Mouse (Mus musculus): ENCODE results near the gene Chrna9. TPM values are rescaled to one million over a fixed set of nuclear protein-coding genes. Genes with fewer than 3 reads are reported as not detected.

The Chrna9 gene
- polyA plus RNA-seq, 1 experiment from 2014 or later = not detected

- H3K4me2 ChIP-seq (replicated peaks; ENCODE audit: low read depth) = no peak overlapping the region
- H3K4me1 ChIP-seq (replicated peaks; ENCODE audit: control insufficient read depth, insufficient read depth, low read length) = no peaks in the 10 kb centered on the region
- WGBS = 94% methylated on average over 9 of the region's 9 CpGs
- ATAC-seq = no peak
- H3K27me3 ChIP-seq (replicated peaks; ENCODE audit: control insufficient read depth, insufficient read depth, low read length) = no peaks in the 10 kb centered on the region
- H3K36me3 ChIP-seq (ENCODE audit: control insufficient read depth, insufficient read depth) = no peaks in the 10 kb centered on the region
- H3K9me3 ChIP-seq (ENCODE audit: control insufficient read depth) = no peaks in the 10 kb centered on the region
- no peak overlapping the region for H3K9ac ChIP-seq (ENCODE audit: low read depth, low read length)
- no peak overlapping the region for H3K4me3 ChIP-seq (ENCODE audit: low read depth, low read length)
- TF ChIP-seq CTCF (IDR thresholded peaks at IDR 0.05; ENCODE audit: low read depth) = no peak
- no peak overlapping the region for H3K27ac ChIP-seq (ENCODE audit: low read depth, low read length)
These were observed 21.6 kb upstream of the Chrna9 start for GRCm38 (mm10) chr5:65913126-65913525.

- Histone ChIP-seq H3K27ac (ENCODE audit: low read depth, low read length) (no peak overlapping the region), H3K4me3 (ENCODE audit: low read depth, low read length) (no peak overlapping the region), H3K9me3 (ENCODE audit: control insufficient read depth) (no peaks in the 10 kb centered on the region), H3K36me3 (ENCODE audit: control insufficient read depth, insufficient read depth) (no peaks in the 10 kb centered on the region), H3K4me1 (replicated peaks; ENCODE audit: control insufficient read depth, insufficient read depth, low read length) (no peaks in the 10 kb centered on the region), H3K9ac (ENCODE audit: low read depth, low read length) (no peak overlapping the region), H3K4me2 (replicated peaks; ENCODE audit: low read depth) (no peak overlapping the region), H3K27me3 (replicated peaks; ENCODE audit: control insufficient read depth, insufficient read depth, low read length) (no peaks in the 10 kb centered on the region)
- WGBS = 91% methylated on average over 7 of the region's 7 CpGs
- no peak for TF ChIP-seq CTCF (IDR thresholded peaks at IDR 0.05; ENCODE audit: low read depth)
- no peak for ATAC-seq
These were observed 20.4 kb upstream of the Chrna9 start for GRCm38 (mm10) chr5:65914342-65914741.

- Histone ChIP-seq H3K4me2 (replicated peaks; ENCODE audit: low read depth) (no peak overlapping the region), H3K9me3 (ENCODE audit: control insufficient read depth) (no peaks in the 10 kb centered on the region), H3K4me3 (ENCODE audit: low read depth, low read length) (no peak overlapping the region), H3K27ac (ENCODE audit: low read depth, low read length) (no peak overlapping the region), H3K27me3 (replicated peaks; ENCODE audit: control insufficient read depth, insufficient read depth, low read length) (no peaks in the 10 kb centered on the region), H3K4me1 (replicated peaks; ENCODE audit: control insufficient read depth, insufficient read depth, low read length) (no peaks in the 10 kb centered on the region), H3K36me3 (ENCODE audit: control insufficient read depth, insufficient read depth) (no peaks in the 10 kb centered on the region), H3K9ac (ENCODE audit: low read depth, low read length) (no peak overlapping the region)
- ATAC-seq = no peak
- TF ChIP-seq CTCF (IDR thresholded peaks at IDR 0.05; ENCODE audit: low read depth) = no peak
- 86% methylated on average over 5 of the region's 5 CpGs for WGBS
These were observed 17.8 kb upstream of the Chrna9 start for GRCm38 (mm10) chr5:65916930-65917329.

GRCm38 (mm10) chr5:65918601-65919000, 16.1 kb upstream of the Chrna9 start:
- no peak overlapping the region for H3K9ac ChIP-seq (ENCODE audit: low read depth, low read length)
- no peak overlapping the region for H3K4me2 ChIP-seq (replicated peaks; ENCODE audit: low read depth)
- H3K27ac ChIP-seq (ENCODE audit: low read depth, low read length) = no peak overlapping the region
- TF ChIP-seq CTCF (IDR thresholded peaks at IDR 0.05; ENCODE audit: low read depth) = no peak
- no peaks in the 10 kb centered on the region for H3K4me1 ChIP-seq (replicated peaks; ENCODE audit: control insufficient read depth, insufficient read depth, low read length)
- no peak overlapping the region for H3K4me3 ChIP-seq (ENCODE audit: low read depth, low read length)
- no peaks in the 10 kb centered on the region for H3K27me3 ChIP-seq (replicated peaks; ENCODE audit: control insufficient read depth, insufficient read depth, low read length)
- no peaks in the 10 kb centered on the region for H3K9me3 ChIP-seq (ENCODE audit: control insufficient read depth)
- H3K36me3 ChIP-seq (ENCODE audit: control insufficient read depth, insufficient read depth) = no peaks in the 10 kb centered on the region
- no peak for ATAC-seq
- WGBS = 84% methylated on average over 3 of the region's 3 CpGs

- no peak overlapping the region for H3K9ac ChIP-seq (ENCODE audit: low read depth, low read length)
- no peaks in the 10 kb centered on the region for H3K36me3 ChIP-seq (ENCODE audit: control insufficient read depth, insufficient read depth)
- no peak for ATAC-seq
- WGBS = 71% methylated on average over 12 of the region's 12 CpGs
- TF ChIP-seq CTCF (IDR thresholded peaks at IDR 0.05; ENCODE audit: low read depth) = no peak
- H3K4me1 ChIP-seq (replicated peaks; ENCODE audit: control insufficient read depth, insufficient read depth, low read length) = no peaks in the 10 kb centered on the region
- H3K27me3 ChIP-seq (replicated peaks; ENCODE audit: control insufficient read depth, insufficient read depth, low read length) = no peaks in the 10 kb centered on the region
- no peak overlapping the region for H3K4me2 ChIP-seq (replicated peaks; ENCODE audit: low read depth)
- H3K27ac ChIP-seq (ENCODE audit: low read depth, low read length) = no peak overlapping the region
- H3K9me3 ChIP-seq (ENCODE audit: control insufficient read depth) = no peaks in the 10 kb centered on the region
- no peak overlapping the region for H3K4me3 ChIP-seq (ENCODE audit: low read depth, low read length)
These were observed 15.4 kb upstream of the Chrna9 start for GRCm38 (mm10) chr5:65919326-65919725.

GRCm38 (mm10) chr5:65919904-65920303, 14.8 kb upstream of the Chrna9 start:
- Histone ChIP-seq H3K9ac (ENCODE audit: low read depth, low read length) (no peak overlapping the region), H3K4me3 (ENCODE audit: low read depth, low read length) (no peak overlapping the region), H3K4me2 (replicated peaks; ENCODE audit: low read depth) (no peak overlapping the region), H3K9me3 (ENCODE audit: control insufficient read depth) (no peaks in the 10 kb centered on the region), H3K27me3 (replicated peaks; ENCODE audit: control insufficient read depth, insufficient read depth, low read length) (no peaks in the 10 kb centered on the region), H3K36me3 (ENCODE audit: control insufficient read depth, insufficient read depth) (no peaks in the 10 kb centered on the region), H3K27ac (ENCODE audit: low read depth, low read length) (no peak overlapping the region), H3K4me1 (replicated peaks; ENCODE audit: control insufficient read depth, insufficient read depth, low read length) (no peaks in the 10 kb centered on the region)
- no peak for TF ChIP-seq CTCF (IDR thresholded peaks at IDR 0.05; ENCODE audit: low read depth)
- ATAC-seq = no peak
- 98% methylated on average over 3 of the region's 3 CpGs for WGBS

Data from intestine, postnatal 0 days (tissue).